Mouse (Mus musculus) heart, postnatal 0 days (tissue): ENCODE results near the gene Lix1. TPM values are rescaled to one million over a fixed set of nuclear protein-coding genes. Genes with fewer than 3 reads are reported as not detected.

ENCODE experiments used
- ATAC-seq: fragments of 200-750 bp; cut with Nextera tagmentation; 2 replicates; pipeline ENCODE4 v1.8.0; 2017; ENCODE audit warnings: low read depth, moderate number of reproducible peaks, moderate library complexity; ENCODE audit not compliant: insufficient read depth
- DNase-seq: peaks from one replicate; pipeline ENCODE4 v3.0.0-alpha.2; 2016; ENCODE audit warnings: low spot score
- H3K27ac ChIP-seq: fragments of 300-500 bp; sonication (generic); 2 replicates; pipeline ENCODE4 v1.5.1; 2014; ENCODE audit warnings: low read depth, mild to moderate bottlenecking
- H3K27me3 ChIP-seq: fragments of 300-500 bp; sonication (generic); 2 replicates; pipeline ENCODE4 v1.6.1; 2014; ENCODE audit warnings: low read length, mixed read lengths; ENCODE audit not compliant: control insufficient read depth, insufficient read depth
- H3K36me3 ChIP-seq: fragments of 300-500 bp; sonication (generic); replicated peaks from 2 replicates; pipeline ENCODE4 v1.6.1; 2014; ENCODE audit warnings: low read length, mixed read lengths; ENCODE audit not compliant: control insufficient read depth, insufficient read depth
- H3K4me1 ChIP-seq: fragments of 300-500 bp; sonication (generic); 2 replicates; pipeline ENCODE4 v1.6.1; 2014; ENCODE audit warnings: antibody characterized with exemption; ENCODE audit not compliant: control insufficient read depth, insufficient read depth
- H3K4me2 ChIP-seq: fragments of 300-500 bp; sonication (generic); 2 replicates; pipeline ENCODE4 v1.6.1; 2014; ENCODE audit warnings: low read depth, mild to moderate bottlenecking, low read length, moderate library complexity
- H3K4me3 ChIP-seq: fragments of 300-500 bp; sonication (generic); 2 replicates; pipeline ENCODE4 v1.5.1; 2014; ENCODE audit warnings: low read depth, low read length
- H3K9ac ChIP-seq: fragments of 300-500 bp; sonication (generic); replicated peaks from 2 replicates; pipeline ENCODE4 v1.6.1; 2014; ENCODE audit warnings: low read depth, low read length, mixed read lengths
- H3K9me3 ChIP-seq: fragments of 300-500 bp; sonication (generic); replicated peaks from 2 replicates; pipeline ENCODE4 v1.6.1; 2016; ENCODE audit warnings: low read length; ENCODE audit not compliant: control insufficient read depth
- CTCF ChIP-seq: IDR thresholded peaks from 2 replicates; pipeline ENCODE4 v1.5.1; 2016; ENCODE audit warnings: antibody characterized with exemption, control low read depth, low read depth
- EP300 ChIP-seq: IDR thresholded peaks from 2 replicates; pipeline ENCODE4 v1.6.1; 2016; ENCODE audit warnings: antibody characterized with exemption, low read depth
- WGBS: fragments of 180-500 bp; shearing (Covaris S2); extraction: QIAGEN DNeasy Blood & Tissue Kit; methylation state at CpG from one replicate; pipeline ENCODE4 v1.1.7; 2014; 5-methylcytosine and 5-hydroxymethylcytosine counted together
- polyA plus RNA-seq: library from polyadenylated mRNA; unstranded; fragments of >200 nt; fragmentation: Nextera tagmentation; extraction: Ambion mirVana; gene quantifications from 2 replicates; pipeline ENCODE4 v1.2.1, GENCODE M21; 2015
- total RNA-seq: library from RNA; depleted of rRNA; stranded (reverse); fragments of >200 nt; gene quantifications from 2 replicates; pipeline ENCODE4 v1.2.3, GENCODE M21; 2014; ENCODE audit warnings: low replicate concordance; rRNA removed

Lix1 gene
- total and polyA plus RNA-seq, 2 experiments from 2014 or later: 2.1 to 6.9 TPM

DNA sequence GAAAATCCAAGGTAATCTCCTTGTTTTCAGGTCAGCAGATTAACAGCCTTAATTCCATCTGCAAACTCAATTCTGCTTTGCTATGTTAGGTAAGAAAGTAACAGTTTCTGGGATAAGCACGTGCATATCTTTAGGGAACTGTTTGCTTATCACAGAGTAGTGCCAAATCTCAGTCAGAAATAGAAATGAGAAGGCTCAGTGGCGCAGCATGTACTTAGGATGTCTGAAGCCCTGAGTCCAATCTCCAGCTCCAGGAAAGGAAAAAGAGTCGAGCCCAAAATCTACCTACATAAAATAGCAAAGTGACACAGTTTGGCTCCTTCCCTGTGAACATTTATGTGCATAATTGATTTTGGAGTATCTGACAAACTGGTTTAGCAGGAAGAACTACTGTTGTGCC, 96.8 kb downstream of the Lix1 start:
- H3K9ac ChIP-seq: no peak overlapping the region
- H3K27me3 ChIP-seq: no peaks in the 10 kb centered on the region
- DNase-seq (no peak), ATAC-seq (no peak)
- TF ChIP-seq CTCF (no peak), EP300 (no peak)
- no peak overlapping the region for H3K4me2 ChIP-seq
- H3K27ac ChIP-seq: no peak overlapping the region
- no peaks in the 10 kb centered on the region for H3K9me3 ChIP-seq
- no peaks in the 10 kb centered on the region for H3K36me3 ChIP-seq
- no peak overlapping the region for H3K4me3 ChIP-seq
- 20% methylated on average over 3 of the region's 3 CpGs for WGBS
- H3K4me1 ChIP-seq: peaks cover 7% of the 10 kb centered on the region; the same call in 1 of the 2 replicates

DNA sequence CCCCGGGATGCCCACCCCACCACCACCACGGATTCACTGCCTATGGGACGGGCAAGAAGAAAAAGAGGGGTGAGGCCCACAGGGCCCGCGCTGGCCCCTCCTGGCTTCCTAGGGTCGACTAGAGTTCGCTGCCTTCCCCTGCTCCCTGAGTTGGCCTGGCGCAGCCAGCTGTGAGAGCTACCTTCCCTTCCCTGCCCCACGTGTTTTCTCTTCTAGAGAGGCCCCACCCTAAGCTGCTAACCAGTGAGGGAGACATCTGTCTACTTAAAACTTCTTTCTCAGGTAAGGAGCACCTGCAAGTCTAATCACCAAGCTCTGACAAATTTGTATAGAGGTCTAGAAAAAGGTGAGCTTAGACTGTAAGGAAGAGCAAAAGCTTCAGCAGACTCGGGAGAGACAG, 104.2 kb downstream of the Lix1 start:
- H3K4me1 ChIP-seq: no peaks in the 10 kb centered on the region
- no peak overlapping the region for H3K27ac ChIP-seq
- no peak for ATAC-seq

More for the DNA sequence above, 104.2 kb downstream of the Lix1 start:
- Histone ChIP-seq H3K4me2 (no peak overlapping the region), H3K9me3 (no peaks in the 10 kb centered on the region), H3K36me3 (no peaks in the 10 kb centered on the region), H3K4me3 (no peak overlapping the region), H3K27me3 (no peaks in the 10 kb centered on the region), H3K9ac (no peak overlapping the region)
- DNase-seq: no peak
- 87% methylated on average over 10 of the region's 10 CpGs for WGBS
- TF ChIP-seq CTCF (no peak), EP300 (no peak)

Other genes starting within 250 kb of the Lix1 start
- 27.7 and 34.1 TPM in 2 replicates for gene Riok2, start 28.4 kb upstream of the Lix1 start, total RNA-seq
- 21.2 and 21.4 TPM in 2 replicates for gene Riok2, start 28.4 kb upstream of the Lix1 start, polyA plus RNA-seq
- 53.0 and 56.2 TPM in 2 replicates for gene Lnpep, start 222.4 kb downstream of the Lix1 start, total RNA-seq
- 10.0 and 10.3 TPM in 2 replicates for gene Lnpep, start 222.4 kb downstream of the Lix1 start, polyA plus RNA-seq